Mouse (Mus musculus) v-Abl transformed pro-B cells (cell line): ENCODE results near the gene Susd4.

Experiments
- in situ Hi-C, 2 experiments: fragments of 400-800 bp; cut with MboI; formaldehyde crosslinking; loops; one replicate each; pipeline ENCODE4 v1.15.1; 2025; ENCODE audit not compliant: unreplicated experiment in 2 of 2

Susd4 gene

DNA sequence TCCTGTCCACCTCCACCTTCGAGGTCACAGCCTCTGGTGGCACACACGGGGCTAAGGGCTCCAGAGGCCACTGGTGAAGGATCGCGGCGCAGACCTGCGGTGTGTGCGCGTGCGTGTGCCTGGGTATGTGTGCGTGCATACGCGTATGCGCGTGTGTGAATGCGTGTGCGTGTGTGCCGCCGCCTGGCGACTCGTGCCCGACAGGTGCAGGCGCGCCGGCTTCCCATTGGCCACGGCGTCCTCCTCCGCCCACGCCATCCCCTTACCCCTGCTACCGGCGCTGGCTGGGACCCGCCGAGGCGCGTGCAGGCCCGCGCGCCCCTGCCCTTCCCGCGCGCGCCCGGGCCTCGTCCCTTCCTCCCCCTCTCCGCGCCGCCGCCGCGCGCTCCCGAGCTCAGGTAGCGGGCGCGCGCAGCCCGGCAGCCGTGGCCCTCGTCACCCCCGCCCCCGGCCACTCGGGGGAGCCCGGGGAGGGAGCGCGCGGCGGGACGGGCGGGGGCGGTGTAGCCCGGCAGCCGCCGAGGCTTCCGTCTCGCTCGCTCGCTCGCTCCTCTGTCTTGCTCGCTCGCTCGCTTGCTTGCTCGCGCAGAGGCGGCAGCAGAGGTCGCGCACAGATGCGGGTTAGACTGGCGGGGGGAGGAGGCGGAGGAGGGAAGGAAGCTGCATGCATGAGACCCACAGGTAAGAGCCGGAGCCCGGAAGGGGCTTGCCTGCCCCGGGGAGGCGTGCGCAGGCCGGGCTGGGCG, at the start of gene Susd4:
TSS of gene Susd4 (plus strand) at position 145 of the 746 bp plus-strand sequence.
- in situ Hi-C loops = no loop called here

DNA sequence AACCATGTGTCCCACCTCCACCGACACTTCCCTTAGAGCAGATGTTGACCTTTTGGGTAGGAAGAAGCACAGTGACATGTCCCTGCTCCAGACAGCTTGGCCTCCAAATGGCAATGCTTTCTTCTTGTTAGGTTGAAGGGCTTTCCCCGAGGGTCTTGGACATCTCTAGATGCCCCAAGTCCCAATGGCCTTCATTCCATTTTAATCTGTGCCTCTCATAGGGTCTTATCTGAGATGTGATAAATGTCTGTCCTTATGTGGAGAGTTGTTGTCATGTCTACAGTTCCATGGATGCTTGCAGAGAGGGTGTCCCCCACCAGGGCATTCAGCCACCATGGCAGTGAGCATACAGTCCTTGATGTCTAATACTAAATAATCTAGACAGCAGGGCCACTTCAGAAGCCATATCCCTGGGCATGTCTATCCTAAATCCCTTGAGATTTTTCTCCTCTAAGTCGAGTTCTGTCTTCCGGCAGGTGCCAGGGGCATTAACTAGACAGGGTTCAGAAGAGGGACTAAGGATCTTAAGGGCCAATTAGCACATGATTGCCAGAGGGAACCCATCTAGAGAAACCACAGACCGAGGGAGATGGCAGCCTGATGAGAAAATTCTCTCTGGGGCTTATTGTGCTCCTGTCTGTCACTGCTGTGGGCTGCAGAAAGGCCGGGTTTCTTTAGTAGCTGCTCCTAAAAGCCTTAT, 49.3 kb upstream of the Susd4 start:
- in situ Hi-C loops = no loop called here

DNA sequence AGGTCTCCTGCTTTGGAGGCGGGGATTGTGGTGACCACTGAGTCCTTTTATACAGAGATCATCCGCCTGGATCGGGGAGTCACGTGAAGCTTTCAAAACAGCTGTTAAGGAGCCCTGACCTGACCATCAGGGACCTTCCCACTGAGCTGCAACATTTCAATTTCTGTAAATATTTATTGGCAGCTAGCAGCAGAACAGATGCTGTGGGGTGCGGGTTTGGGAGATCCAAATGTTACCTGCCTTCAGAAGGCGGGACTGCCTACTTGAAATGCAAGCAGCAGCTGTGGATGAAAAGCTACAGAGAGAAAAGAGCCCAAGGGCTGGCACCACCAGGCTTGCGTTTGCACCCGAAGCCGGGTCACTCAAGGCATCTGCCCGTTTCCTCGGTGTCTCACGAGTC, 36.1 kb upstream of the Susd4 start:
- in situ Hi-C loops = no loop called here

DNA sequence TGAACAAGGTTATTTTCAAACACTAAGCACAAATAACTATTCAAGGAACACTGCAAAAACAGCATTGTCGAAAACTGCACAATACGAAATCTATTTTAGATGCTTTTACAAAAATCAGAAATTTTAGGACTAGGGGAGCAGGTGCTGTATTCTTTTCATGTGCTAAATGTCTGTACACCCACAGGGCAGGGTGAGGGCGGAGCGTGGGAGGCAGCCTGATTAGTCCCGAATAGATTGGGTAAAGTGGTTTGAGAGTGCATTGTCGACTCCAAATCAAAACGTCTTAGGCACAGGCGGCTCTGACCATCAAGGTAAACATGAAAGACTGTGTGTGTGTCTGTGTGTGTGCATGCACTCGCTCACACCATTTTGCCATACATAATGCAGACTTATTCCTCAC, 34.7 kb upstream of the Susd4 start:
- in situ Hi-C loops = no loop called here

DNA sequence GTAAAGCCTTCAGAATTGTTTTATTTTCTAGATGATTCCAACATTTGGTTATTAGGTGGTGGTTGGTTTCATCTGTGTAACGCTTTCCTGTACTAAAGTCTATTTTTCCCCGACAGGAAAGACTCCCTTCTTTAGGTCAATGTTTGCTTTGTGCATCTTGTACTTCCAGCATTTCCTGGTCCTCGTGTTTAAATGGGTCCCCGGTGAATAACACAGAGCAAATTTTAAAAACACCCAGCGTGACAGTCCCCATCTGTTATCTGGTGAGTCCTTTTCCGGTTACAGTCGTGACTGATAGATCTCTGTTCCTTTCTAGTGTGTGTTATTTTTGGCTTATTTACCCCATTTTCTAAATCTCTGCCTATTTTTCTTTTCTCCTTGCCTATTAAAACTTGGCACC, 31.0 kb upstream of the Susd4 start:
- in situ Hi-C loops = no loop called here

DNA sequence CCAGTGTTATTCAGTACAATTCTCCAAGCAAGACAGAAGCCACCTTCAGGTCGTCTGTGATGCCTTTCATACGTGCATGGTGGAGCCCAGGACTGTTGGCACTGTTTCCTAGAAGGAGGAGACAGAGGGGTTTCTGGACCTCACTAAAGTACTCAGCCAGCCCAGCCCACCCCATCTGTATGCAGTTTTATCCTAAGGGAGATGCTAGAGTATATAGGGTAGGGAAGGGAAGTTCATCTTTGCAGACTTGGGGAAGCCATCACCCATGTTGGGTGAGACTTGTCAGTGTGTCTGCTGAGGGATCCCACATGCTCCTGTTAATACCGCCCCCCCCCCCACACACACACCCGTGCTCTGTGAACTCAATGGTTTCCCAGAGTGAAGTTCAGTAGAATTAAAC, 27.8 kb upstream of the Susd4 start:
- in situ Hi-C loops = no loop called here

DNA sequence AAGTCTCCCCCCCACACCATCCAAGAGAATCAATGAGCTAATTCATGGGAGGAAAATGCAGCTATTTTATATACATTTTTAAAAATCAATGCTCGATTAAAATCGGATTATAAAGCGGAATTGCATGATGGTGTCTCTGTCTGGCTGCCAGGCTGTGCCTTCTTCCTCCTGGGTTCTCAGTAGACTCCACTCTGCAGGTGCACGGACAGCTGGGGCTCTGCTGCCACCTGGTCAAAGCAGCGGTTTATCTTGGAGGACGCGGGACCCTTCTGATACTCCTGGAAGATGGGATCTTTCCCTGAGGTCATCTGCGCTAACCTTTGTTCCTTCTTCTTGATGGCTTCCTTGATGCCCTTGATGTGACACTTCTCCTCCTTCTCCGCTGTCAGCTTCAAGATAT, 16.6 kb upstream of the Susd4 start:
- in situ Hi-C loops = no loop called here

DNA sequence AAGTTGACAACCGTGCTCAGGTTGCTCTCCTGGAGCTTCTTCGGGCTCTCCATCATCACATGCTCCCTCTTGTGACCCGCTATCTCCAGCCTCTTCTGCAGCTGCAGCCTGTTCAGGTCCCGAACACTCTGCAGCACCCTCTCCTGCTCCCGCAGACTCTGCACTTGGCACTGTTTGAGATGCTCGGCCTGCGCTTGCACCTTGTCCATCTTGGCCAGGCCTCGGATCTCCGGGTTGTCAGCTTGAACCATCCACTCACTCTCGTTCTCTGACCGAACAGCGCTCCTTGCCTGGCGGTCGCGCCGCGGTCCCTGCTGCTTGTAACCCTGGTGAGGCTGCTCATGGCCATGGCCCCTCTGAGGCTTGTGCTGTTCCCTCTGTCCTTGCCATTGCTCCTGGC, 15.8 kb upstream of the Susd4 start:
- in situ Hi-C loops = no loop called here

DNA sequence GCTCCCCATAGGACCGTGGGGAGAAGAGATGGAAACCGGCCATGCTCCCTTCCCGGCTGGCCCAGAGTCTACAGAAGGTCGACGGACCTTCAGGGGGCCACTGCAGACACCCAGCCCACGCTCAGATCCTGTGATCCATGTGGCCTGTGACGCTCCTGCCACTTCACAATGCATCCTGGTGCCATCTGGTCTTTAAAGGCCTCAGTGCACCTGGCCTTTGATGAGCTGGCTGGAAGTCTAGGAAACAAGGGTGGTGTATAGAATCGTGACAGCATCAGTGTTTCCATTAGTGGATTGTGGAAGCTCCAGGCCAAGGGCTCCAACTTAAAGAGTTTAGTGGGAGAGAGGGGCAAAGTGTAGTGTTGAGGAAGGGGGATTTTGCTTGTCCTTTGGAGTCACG, 14.6 kb upstream of the Susd4 start, which contains the start of gene Ccdc185:
TSS of gene Ccdc185 (minus strand) at position 101 of the 400 bp plus-strand sequence.
- in situ Hi-C loops = no loop called here

DNA sequence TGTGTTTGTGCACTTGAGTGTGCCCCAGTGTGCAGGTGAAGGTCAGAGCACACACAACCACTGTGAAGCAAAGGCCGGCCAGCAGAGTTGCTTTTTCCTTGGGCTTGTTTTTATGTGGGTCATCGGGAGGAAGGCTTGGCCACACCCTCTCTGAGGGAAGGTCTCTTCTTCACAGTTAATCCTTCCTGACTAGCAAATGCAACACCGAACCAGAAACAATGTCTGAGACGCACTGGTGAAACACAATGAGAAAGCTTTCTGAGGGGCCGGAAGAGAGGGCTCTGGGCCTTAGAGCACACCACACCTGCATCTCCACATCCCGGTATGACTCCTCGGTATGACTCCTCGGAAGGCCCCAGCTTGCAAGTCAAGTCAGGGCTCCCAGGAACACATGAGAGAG, 12.4 kb upstream of the Susd4 start:
- in situ Hi-C loops = no loop called here

DNA sequence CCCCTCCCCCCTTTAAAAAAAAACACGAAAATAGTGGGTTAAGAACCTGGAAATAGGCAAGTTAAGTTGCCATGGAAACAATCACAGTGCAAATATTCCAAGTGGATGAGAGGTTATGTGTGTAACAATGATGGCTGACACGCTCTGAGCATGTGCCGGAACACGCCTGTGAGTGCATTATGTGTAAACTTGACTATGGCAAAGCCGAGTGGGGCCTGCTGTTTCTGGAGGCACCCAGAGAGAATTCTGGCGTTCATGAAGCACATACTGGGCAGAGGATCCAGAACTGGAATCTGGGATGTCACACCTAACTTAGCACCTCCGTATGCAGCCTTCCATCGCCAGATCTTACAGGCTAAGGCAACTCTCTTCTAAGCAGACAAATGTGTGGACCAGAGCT, 10.0 kb upstream of the Susd4 start:
- in situ Hi-C loops = no loop called here

DNA sequence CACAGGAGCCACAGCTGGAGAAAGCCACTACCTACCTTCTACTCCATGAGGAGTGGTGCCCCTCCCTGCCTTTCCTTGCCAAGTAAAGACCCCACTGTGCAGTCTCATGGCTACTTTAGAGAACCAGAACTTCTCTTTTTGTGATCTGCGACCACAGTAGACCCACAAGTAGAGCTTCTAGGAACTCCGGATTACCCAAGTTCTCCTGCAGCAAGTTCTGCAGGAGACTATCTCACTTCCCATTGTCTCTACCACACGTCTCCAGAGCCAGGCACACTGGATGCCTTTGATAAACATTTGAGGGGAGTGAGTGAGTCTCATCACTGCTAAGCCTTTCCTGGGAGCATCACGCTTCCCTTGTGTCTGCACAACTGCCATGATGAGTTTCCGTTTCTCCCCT, 8.8 kb upstream of the Susd4 start:
- in situ Hi-C loops = no loop called here

DNA sequence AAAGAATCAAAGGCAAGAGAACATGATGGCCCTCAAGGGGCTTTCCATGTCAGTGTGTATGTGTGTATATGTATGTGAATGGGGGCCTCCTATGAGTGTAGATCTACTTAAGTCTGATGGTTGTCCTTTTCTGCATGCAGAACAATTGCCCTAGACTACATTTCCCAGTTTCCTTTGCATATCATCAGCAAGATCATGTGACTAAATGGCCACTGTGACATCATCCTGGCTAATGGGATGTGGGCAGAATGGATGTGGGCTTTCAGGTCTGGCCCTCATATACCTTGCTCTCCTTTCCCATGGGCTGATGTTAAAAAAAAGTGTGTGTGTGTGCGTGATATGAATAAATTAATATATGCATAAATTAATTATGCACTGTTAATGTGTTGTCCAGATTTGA, 4.9 kb upstream of the Susd4 start:
- in situ Hi-C loops = no loop called here

DNA sequence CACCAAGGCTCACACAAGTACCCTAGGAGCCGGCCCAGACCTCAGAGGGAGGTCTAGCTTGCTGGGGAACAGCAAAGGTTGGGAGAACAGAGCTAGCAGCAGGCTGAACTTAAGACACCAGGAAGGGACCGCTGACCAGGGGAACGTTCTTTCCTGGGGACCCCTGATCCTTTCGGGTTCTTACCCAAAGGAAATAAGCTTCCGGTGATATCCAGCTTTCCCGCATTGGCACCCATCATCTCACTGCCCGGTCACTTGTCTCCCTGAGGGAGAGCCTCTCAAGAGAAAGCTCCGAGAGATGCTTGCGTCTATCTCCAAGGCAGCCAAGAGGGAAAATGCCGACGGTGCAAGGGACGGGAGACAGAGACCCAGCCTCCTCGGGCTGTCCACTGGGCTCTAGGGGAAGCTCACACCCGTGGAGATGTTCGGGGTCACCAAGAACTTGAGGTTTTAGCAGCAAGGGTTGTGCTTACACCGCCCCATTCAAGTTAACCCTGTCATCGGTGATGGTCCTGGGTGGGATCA, 407 bp upstream of the Susd4 start:
- in situ Hi-C loops = no loop called here

DNA sequence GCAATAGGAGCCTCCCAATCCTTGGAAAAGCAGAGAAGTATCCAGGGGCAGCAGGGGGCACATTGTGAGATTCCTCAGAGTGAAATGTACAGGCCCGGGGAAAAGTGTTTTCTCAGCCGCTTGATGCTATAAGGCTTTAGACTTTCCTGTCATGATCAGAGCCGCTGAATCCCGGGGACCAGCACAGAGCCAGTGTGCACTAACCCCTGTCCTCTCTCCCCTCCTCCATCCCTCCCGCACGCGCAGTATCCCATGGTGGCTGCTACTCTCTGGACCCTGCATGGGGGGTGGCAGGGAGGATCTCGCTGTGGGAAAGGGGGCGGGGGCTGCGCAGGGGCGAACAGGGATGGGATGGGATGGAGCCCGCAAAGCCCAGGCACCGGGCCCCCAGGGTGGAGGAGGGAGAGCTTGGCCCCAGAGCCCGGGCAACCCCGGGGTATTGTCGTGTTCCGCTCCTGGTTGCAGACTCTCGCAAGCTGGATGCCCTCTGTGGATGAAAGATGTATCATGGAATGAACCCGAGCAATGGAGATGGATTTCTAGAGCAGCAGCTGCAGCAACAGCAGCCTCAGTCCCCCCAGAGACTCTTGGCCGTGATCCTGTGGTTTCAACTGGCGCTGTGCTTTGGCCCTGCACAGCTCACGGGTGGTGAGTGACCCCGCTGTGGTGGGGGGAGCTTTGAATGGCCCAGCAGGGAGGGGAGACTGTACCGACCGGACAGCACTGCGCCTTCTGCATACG, 1.1 kb downstream of the Susd4 start:
- in situ Hi-C loops = no loop called here

DNA sequence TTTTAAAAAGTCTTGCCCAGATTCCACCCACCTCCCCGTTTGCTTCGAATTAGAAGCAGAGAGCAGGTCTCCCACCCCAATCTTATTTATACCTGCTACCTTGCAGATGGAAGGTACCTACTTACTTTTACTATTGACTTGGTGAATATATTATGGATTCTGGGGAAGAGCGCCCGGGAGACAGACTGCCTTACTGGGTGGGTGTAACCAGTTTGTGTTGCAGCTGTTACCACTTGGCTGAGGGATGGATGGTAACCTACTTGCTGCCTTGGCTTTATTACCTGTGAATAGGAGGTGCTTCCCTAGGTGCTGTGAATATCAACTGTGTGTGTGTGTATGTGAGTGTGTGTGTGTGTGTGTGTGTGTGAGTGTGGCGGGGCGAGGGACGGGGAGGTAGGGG, 11.9 kb downstream of the Susd4 start:
- in situ Hi-C loops = no loop called here

DNA sequence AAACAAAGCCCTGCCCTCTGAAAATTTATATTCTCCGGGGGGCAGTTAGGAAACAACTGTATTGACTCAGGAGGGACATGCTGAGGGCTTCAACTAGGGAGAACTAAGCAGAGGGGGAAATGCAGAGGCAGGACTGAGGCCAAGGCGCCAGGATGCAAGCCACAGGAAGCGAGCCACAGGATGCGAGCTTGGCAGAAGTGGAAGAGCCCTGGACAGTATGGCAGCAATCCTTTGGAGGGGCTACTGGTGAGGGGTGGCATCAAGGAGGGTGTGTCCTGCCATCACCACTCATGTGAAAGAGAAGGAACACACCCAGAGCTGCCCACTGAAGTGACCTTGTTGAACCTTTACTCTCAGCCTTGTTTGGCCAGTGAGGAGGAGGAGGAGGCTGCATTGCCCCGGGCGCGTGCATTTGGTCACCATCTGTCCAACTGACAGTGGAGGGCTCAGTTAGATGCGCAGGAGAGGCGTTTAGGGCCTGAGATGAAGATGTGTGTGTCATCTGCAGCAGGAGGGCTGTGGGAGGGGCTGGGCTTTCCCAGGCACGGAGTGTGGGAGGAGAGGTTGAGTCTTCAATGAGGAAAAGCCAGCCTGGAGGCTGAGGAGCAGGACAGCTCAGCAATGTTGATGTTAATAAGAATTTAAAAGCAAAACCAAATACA, 13.2 kb downstream of the Susd4 start:
- in situ Hi-C loops = no loop called here

DNA sequence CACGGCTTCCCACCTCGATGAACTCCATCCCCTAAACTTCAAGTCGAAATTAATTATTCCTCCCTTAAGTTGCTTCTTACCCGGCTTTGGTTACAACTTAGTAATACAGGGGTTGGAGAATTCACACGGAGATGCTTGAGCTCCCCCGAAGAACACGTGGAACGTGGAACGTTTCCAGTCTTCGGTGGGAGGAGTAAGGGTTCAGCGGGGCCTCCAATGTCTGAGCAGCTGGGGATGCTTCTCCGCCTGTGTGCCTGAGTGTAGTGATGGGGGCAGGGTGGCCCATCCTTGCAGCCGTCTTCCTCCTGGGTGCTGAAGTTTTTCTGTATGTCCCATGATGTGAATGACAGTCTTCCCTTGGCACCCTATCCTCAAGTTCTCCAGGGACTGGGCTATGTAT, 14.6 kb downstream of the Susd4 start:
- in situ Hi-C loops = no loop called here

DNA sequence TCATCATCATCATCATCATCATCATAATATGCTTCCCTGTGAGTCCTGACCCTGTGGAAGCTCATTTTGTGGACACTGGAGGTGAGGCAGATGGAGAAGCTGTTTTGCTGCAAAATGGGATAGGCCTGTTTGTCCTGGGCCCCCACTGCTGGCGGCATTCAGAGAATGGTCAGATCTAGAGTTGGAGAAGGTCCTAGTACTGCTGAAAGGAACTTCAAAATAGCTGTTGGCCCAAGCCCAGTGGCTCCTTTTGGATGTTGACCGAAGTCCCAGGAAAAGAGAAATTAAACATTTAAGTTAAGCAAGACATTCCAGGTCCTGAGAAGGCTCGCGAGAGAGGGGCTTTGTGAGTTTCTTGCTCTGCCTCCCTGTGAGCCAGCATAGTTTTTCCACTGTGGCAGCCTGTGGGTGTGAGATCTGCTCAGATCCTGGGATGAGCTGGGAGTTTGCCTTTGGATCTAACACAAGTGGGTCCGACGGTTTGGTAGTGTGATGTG, 15.4 kb downstream of the Susd4 start:
- in situ Hi-C loops = no loop called here

DNA sequence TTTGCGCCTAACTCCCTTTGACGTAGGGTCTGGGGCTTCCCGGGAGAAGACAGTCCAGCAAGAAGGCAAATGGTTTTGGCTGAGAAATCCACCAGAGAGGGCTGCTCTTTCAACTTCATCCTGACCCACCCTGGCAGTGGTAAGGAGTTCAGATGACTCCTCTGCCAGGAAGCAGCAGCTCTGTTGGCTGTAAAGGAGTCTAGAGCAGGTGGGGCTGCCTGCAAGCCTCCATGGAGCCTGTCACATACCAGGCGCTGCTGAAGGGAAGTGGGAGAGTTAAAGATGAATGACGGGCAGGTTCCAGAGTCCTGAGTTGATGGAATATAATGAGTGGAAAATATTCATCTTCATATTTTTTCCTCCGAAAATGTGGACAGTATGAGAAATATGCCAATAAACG, 20.1 kb downstream of the Susd4 start:
- in situ Hi-C loops = no loop called here

DNA sequence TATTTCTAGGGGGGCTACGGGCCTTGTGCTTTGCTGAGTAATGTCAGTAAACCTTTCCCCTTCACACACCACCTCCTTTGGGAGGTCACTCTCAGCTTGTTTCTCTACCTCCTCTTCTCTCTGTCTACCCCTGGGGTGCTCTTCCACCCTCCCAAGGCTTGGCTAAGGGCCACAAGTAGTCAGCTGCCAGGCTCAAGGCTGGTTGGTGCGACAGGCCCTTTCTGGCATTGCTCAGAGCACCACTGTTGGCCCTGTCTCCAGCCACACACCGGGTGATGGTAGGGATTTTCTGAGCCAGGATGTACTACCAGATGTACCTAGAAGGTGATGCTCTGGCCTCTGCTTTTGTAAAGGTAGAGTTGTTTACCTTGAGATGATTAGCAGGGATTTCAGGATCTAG, 21.1 kb downstream of the Susd4 start:
- in situ Hi-C loops = no loop called here
